Mouse (Mus musculus) urinary bladder, adult 2 months (tissue): ENCODE results near the gene Efna1. TPM values are rescaled to one million over a fixed set of nuclear protein-coding genes. Genes with fewer than 3 reads are reported as not detected.

Source experiments
- DNase-seq: peaks from one replicate; pipeline ENCODE4 v3.0.0; 2022; ENCODE audit warnings: low spot score
- polyA plus RNA-seq: library from polyadenylated mRNA; depleted of rRNA; stranded (reverse); fragments of >200 nt; gene quantifications from 2 replicates; pipeline ENCODE4 v1.2.3, GENCODE M21; 2012

Gene Efna1
- polyA plus RNA-seq, 1 experiment, result 43.5 TPM

- no peak for DNase-seq
Observed at GRCm38 (mm10) chr3:89308089-89308488, 27.1 kb upstream of the Efna1 start.

GRCm38 (mm10) chr3:89305551-89306325 is 24.8 kb upstream of the Efna1 start:
- DNase-seq, result no peak

GRCm38 (mm10) chr3:89305105-89305504 is 24.2 kb upstream of the Efna1 start:
- no peak for DNase-seq

- DNase-seq, result no peak
Observed at GRCm38 (mm10) chr3:89304440-89304839, 23.5 kb upstream of the Efna1 start.

GRCm38 (mm10) chr3:89300514-89300913 is 19.6 kb upstream of the Efna1 start:
- DNase-seq, result no peak

GRCm38 (mm10) chr3:89300071-89300470 is 19.1 kb upstream of the Efna1 start:
- no peak for DNase-seq

GRCm38 (mm10) chr3:89299499-89299898 is 18.6 kb upstream of the Efna1 start:
- DNase-seq, result no peak

GRCm38 (mm10) chr3:89298908-89299307 is 18.0 kb upstream of the Efna1 start:
- DNase-seq, result no peak

- no peak for DNase-seq
Observed at GRCm38 (mm10) chr3:89296761-89297396, 15.9 kb upstream of the Efna1 start.

GRCm38 (mm10) chr3:89295685-89296230 is 14.8 kb upstream of the Efna1 start:
- no peak for DNase-seq

GRCm38 (mm10) chr3:89294195-89294594 is 13.3 kb upstream of the Efna1 start:
- no peak for DNase-seq

- DNase-seq, result no peak
Observed at GRCm38 (mm10) chr3:89293247-89293918, 12.4 kb upstream of the Efna1 start.

GRCm38 (mm10) chr3:89292303-89292702 is 11.4 kb upstream of the Efna1 start:
- DNase-seq, result no peak

GRCm38 (mm10) chr3:89291874-89292273 is 10.9 kb upstream of the Efna1 start:
- DNase-seq, result no peak

- DNase-seq, result no peak
Observed at GRCm38 (mm10) chr3:89288503-89288928, 7.6 kb upstream of the Efna1 start.

- DNase-seq, result no peak
Observed at GRCm38 (mm10) chr3:89287286-89287685, 6.3 kb upstream of the Efna1 start.

GRCm38 (mm10) chr3:89285526-89285925 is 4.6 kb upstream of the Efna1 start:
- no peak for DNase-seq

- no peak for DNase-seq
Observed at GRCm38 (mm10) chr3:89284261-89284660, 3.3 kb upstream of the Efna1 start.

GRCm38 (mm10) chr3:89282291-89282643 is 1.3 kb upstream of the Efna1 start:
- DNase-seq, result no peak

GRCm38 (mm10) chr3:89281579-89282290 is 793 bp upstream of the Efna1 start:
- DNase-seq, result peak; percentile 80

- DNase-seq, result no peak
Observed at GRCm38 (mm10) chr3:89280050-89280605, 814 bp downstream of the Efna1 start.
